8 mouse cellular contexts compared by ENCODE assay signal in genomic region chr9:105389289-105389688, GRCm38 (mm10). TPM values are rescaled to one million over a fixed set of nuclear protein-coding genes. Genes with fewer than 3 reads are reported as not detected.
DNase-seq lines count a peak whose midpoint lies in the region; ATAC-seq and TF ChIP-seq lines count a peak whose summit lies in the region.

No protein-coding gene starts in this region.

- WGBS in midbrain, embryonic 11.5 days: 20% methylated on average over 4 of the region's 4 CpGs
- 19% methylated on average over 4 of the region's 4 CpGs for WGBS in midbrain, embryonic 16.5 days
- 7% methylated on average over 4 of the region's 4 CpGs for WGBS in liver, embryonic 14.5 days (ENCODE audit: insufficient replicate concordance)

- no peak overlapping the region for H3K27ac ChIP-seq in midbrain, embryonic 11.5 days (ENCODE audit: low read depth, low read length)
- H3K27ac ChIP-seq in midbrain, embryonic 16.5 days (ENCODE audit: low read length): no peak overlapping the region
- no peak overlapping the region for H3K27ac ChIP-seq in liver, embryonic 14.5 days

- no peak overlapping the region for H3K4me3 ChIP-seq in midbrain, embryonic 11.5 days (ENCODE audit: low read depth, low read length)
- no peak overlapping the region for H3K4me3 ChIP-seq in midbrain, embryonic 16.5 days (ENCODE audit: low read depth, low read length)
- no peak overlapping the region for H3K4me3 ChIP-seq in liver, embryonic 14.5 days (ENCODE audit: insufficient read depth in 1 of 2, low read depth in 2 of 2, low read length in 2 of 2)

- H3K27me3 ChIP-seq in midbrain, embryonic 11.5 days (ENCODE audit: control insufficient read depth, insufficient read depth, low read length): no peaks in the 10 kb centered on the region; the same call in 1 of the 2 replicates
- no peaks in the 10 kb centered on the region for H3K27me3 ChIP-seq in midbrain, embryonic 16.5 days (ENCODE audit: control insufficient read depth, insufficient read depth, low read depth, low read length)
- H3K27me3 ChIP-seq in liver, embryonic 14.5 days (ENCODE audit: control insufficient read depth, insufficient read depth, low read length): no peaks in the 10 kb centered on the region

- H3K4me2 ChIP-seq in midbrain, embryonic 11.5 days: no peak overlapping the region
- no peak overlapping the region for H3K4me2 ChIP-seq in midbrain, embryonic 16.5 days (ENCODE audit: low read length)
- no peak overlapping the region for H3K4me2 ChIP-seq in liver, embryonic 14.5 days (ENCODE audit: low read depth)

- H3K36me3 ChIP-seq in midbrain, embryonic 11.5 days (ENCODE audit: control insufficient read depth, insufficient read depth, low read length): no peaks in the 10 kb centered on the region
- no peaks in the 10 kb centered on the region for H3K36me3 ChIP-seq in midbrain, embryonic 16.5 days (ENCODE audit: control insufficient read depth, insufficient read depth, low read length)
- no peaks in the 10 kb centered on the region for H3K36me3 ChIP-seq in liver, embryonic 14.5 days (replicated peaks; ENCODE audit: control insufficient read depth, insufficient read depth, low read depth)

- no peak for ATAC-seq in midbrain, embryonic 11.5 days (ENCODE audit: low FRiP score)
- ATAC-seq in midbrain, embryonic 16.5 days: no peak
- no peak for ATAC-seq in liver, embryonic 14.5 days (ENCODE audit: insufficient read depth)

- no peaks in the 10 kb centered on the region for H3K4me1 ChIP-seq in midbrain, embryonic 11.5 days (ENCODE audit: control insufficient read depth, insufficient read depth, low read length)
- H3K4me1 ChIP-seq in midbrain, embryonic 16.5 days (ENCODE audit: control insufficient read depth, insufficient read depth, low read length): no peaks in the 10 kb centered on the region; the same call in 1 of the 2 replicates
- no peaks in the 10 kb centered on the region for H3K4me1 ChIP-seq in liver, embryonic 14.5 days (replicated peaks; ENCODE audit: control insufficient read depth in 2 of 2, insufficient read depth in 2 of 2, low read length in 1 of 2)

- TF ChIP-seq EP300 in liver, embryonic 14.5 days (IDR thresholded peaks at IDR 0.05; ENCODE audit: low read depth): no peak

- no peak overlapping the region for H3K9ac ChIP-seq in midbrain, embryonic 11.5 days (ENCODE audit: low read length)
- no peak overlapping the region for H3K9ac ChIP-seq in midbrain, embryonic 16.5 days (ENCODE audit: low read depth, low read length)
- no peak overlapping the region for H3K9ac ChIP-seq in liver, embryonic 14.5 days (replicated peaks)

- no peaks in the 10 kb centered on the region for H3K9me3 ChIP-seq in midbrain, embryonic 11.5 days (ENCODE audit: control insufficient read depth, low read length)
- no peaks in the 10 kb centered on the region for H3K9me3 ChIP-seq in midbrain, embryonic 16.5 days (replicated peaks; ENCODE audit: control insufficient read depth, low read length, poor library complexity, severe bottlenecking)
- H3K9me3 ChIP-seq in liver, embryonic 14.5 days (ENCODE audit: control insufficient read depth, low read length): no peaks in the 10 kb centered on the region

- TF ChIP-seq CTCF in liver, embryonic 14.5 days (IDR thresholded peaks at IDR 0.05; ENCODE audit: low read depth): peak; percentile 74

- DNase-seq in midbrain, embryonic 11.5 days (ENCODE audit: low spot score, missing footprints): peak; percentile 99
- DNase-seq in adrenal gland, postnatal 4 days (ENCODE audit: low spot score in 2 of 2): peak; percentile 16 to 45
- DNase-seq in fibroblast of lung, adult 2 months (ENCODE audit: low read depth): peak; percentile 10
- peak; percentile 82 for DNase-seq in kidney, postnatal 10 days
- DNase-seq in liver, embryonic 14.5 days (ENCODE audit: low read depth in 3 of 3, low spot score in 3 of 3): peak in 2 of 3 experiments; percentile 22 to 23
- DNase-seq in retina, postnatal 7 days (ENCODE audit: low read depth, low spot score): peak; percentile 49
- peak; percentile 27 for DNase-seq in urinary bladder, postnatal 10 days (ENCODE audit: low spot score)

RNA-seq across cellular contexts. Expression of gene Aste1, which starts 5.9 kb away (rescaled TPM):
- 14.8 and 15.1 TPM in 2 replicates for polyA plus RNA-seq in midbrain, embryonic 11.5 days (2014; fragmentation: Nextera tagmentation; extraction: Ambion mirVana)
- 12.0 and 13.3 TPM in 2 replicates for polyA plus RNA-seq in midbrain, embryonic 16.5 days (2015; fragmentation: Nextera tagmentation; extraction: Ambion mirVana)
- 10 to 100 TPM; 16.1 to 20.3 TPM for total RNA-seq in adrenal gland, postnatal 4 days (2021)
- polyA plus RNA-seq in liver, embryonic 14.5 days (2012; rRNA removed): 2.9 TPM in 2 replicates
- 3.6 and 4.1 TPM in 2 replicates for polyA plus RNA-seq in liver, embryonic 14.5 days (2014; fragmentation: Nextera tagmentation; extraction: Ambion mirVana)

RNA-seq across cellular contexts. Expression of gene Nek11, which starts 6.0 kb away (rescaled TPM):
- 0.79 and 0.86 TPM in 2 replicates for polyA plus RNA-seq in midbrain, embryonic 11.5 days (2014; fragmentation: Nextera tagmentation; extraction: Ambion mirVana)
- 3.8 and 5.3 TPM in 2 replicates for polyA plus RNA-seq in midbrain, embryonic 16.5 days (2015; fragmentation: Nextera tagmentation; extraction: Ambion mirVana)
- under 1 TPM; 0.08 to 0.23 TPM for total RNA-seq in adrenal gland, postnatal 4 days (2021)
- polyA plus RNA-seq in liver, embryonic 14.5 days (2012; rRNA removed): not detected in 2 replicates
- polyA plus RNA-seq in liver, embryonic 14.5 days (2014; fragmentation: Nextera tagmentation; extraction: Ambion mirVana): not detected in 2 replicates

Comparison
In these comparisons a context has a peak if more than half of its experiments do, and no peak if none do; other contexts are left out.
1. DNase-seq: peak in every context shown above with its lines; median percentile 99 in midbrain, embryonic 11.5 days; 82 in kidney, postnatal 10 days; 49 in retina, postnatal 7 days; 30 in adrenal gland, postnatal 4 days; 27 in urinary bladder, postnatal 10 days; 22 in liver, embryonic 14.5 days; 10 in fibroblast of lung, adult 2 months.